Mouse (Mus musculus) heart, postnatal 25 days (tissue): Measurements from ENCODE around the gene Tmeff2. TPM values are rescaled to one million over a fixed set of nuclear protein-coding genes. Genes with fewer than 3 reads are reported as not detected.

Experiments used
- DNase-seq: peaks from one replicate; pipeline ENCODE4 v3.0.0; 2022; ENCODE audit warnings: low spot score
- intact Hi-C: fragments of 180-260 bp; cut with DNase I; formaldehyde crosslinking; loops from one replicate; pipeline ENCODE4 v1.15.1; 2025
- microRNA-seq: library from miRNA; unstranded; fragments of <30 nt; microRNA quantifications from one replicate; pipeline ENCODE4 v1.2.0, GENCODE M21; 2022
- total RNA-seq, 2 experiments: library from RNA; stranded (reverse); gene quantifications; 2 replicates each; pipeline ENCODE4 v1.2.3; 2021

Gene Tmeff2
- total RNA-seq, 2 experiments from 2014 or later: 0.18 to 0.36 TPM

- intact Hi-C loops: loop anchor here (5.0 kb wide), 1 partner anchor 40 kb away; no protein-coding TSS in a partner anchor
These were observed 251.6 kb downstream of the Tmeff2 start for GRCm38 (mm10) chr1:51152017-51152416.

GRCm38 (mm10) chr1:51152856-51153255, 252.4 kb downstream of the Tmeff2 start:
- no peak for DNase-seq
- intact Hi-C loops: loop anchor here (5.0 kb wide), 1 partner anchor 39 kb away; no protein-coding TSS in a partner anchor

More at GRCm38 (mm10) chr1:51152017-51152416, 251.6 kb downstream of the Tmeff2 start:
- no peak for DNase-seq

- intact Hi-C loops: no loop called here
- no peak for DNase-seq
These were observed 283.8 kb downstream of the Tmeff2 start for GRCm38 (mm10) chr1:51184276-51184675.

GRCm38 (mm10) chr1:51189008-51189407, 288.6 kb downstream of the Tmeff2 start:
- no peak for DNase-seq
- intact Hi-C loops: no loop called here

- intact Hi-C loops: loop anchor here (5.0 kb wide), 1 partner anchor 39 kb away; no protein-coding TSS in a partner anchor
- no peak for DNase-seq
These were observed 290.8 kb downstream of the Tmeff2 start for GRCm38 (mm10) chr1:51191253-51191652.

GRCm38 (mm10) chr1:51191872-51192613, 291.6 kb downstream of the Tmeff2 start:
- intact Hi-C loops: loop anchor here (5.0 kb wide), 1 partner anchor 40 kb away; no protein-coding TSS in a partner anchor
- DNase-seq: no peak

GRCm38 (mm10) chr1:51199088-51199830, 298.8 kb downstream of the Tmeff2 start:
- DNase-seq: no peak
- intact Hi-C loops: no loop called here

GRCm38 (mm10) chr1:51199954-51200353, 299.5 kb downstream of the Tmeff2 start:
- intact Hi-C loops: no loop called here
- no peak for DNase-seq

GRCm38 (mm10) chr1:51215631-51216030, 315.2 kb downstream of the Tmeff2 start:
- DNase-seq: no peak
- intact Hi-C loops: no loop called here

GRCm38 (mm10) chr1:51216292-51217050, 316.0 kb downstream of the Tmeff2 start:
- DNase-seq: no peak
- intact Hi-C loops: no loop called here

- intact Hi-C loops: no loop called here
- no peak for DNase-seq
These were observed 316.8 kb downstream of the Tmeff2 start for GRCm38 (mm10) chr1:51217227-51217626.

- DNase-seq: no peak
- intact Hi-C loops: no loop called here
These were observed 324.7 kb downstream of the Tmeff2 start for GRCm38 (mm10) chr1:51225156-51225555.

Small RNA genes lying within 50 kb of the gene (microRNA-seq; reads per million reads assigned to microRNA genes)
- not detected for gene Gm25736
